Mouse (Mus musculus): Measurements from ENCODE around the gene Fgfr2. TPM values are rescaled to one million over a fixed set of nuclear protein-coding genes. Genes with fewer than 3 reads are reported as not detected.
"Not testable (repeated sequence)": the region's sequence is repeated elsewhere in the genome, so short reads cannot be mapped to it uniquely, and the experiment has no call there.

Fgfr2 gene
- polyA plus RNA-seq, 1 experiment from 2014 or later: 110 TPM

- no peak for TF ChIP-seq CTCF (IDR thresholded peaks at IDR 0.05)
- TF ChIP-seq EP300 (IDR thresholded peaks at IDR 0.05): no peak
- Histone ChIP-seq H3K27me3 (replicated peaks; ENCODE audit: insufficient read depth, low read length) (no peaks in the 10 kb centered on the region), H3K36me3 (ENCODE audit: insufficient read depth, low read length) (no peaks in the 10 kb centered on the region), H3K9ac (replicated peaks; ENCODE audit: low read depth) (no peak overlapping the region), H3K9me3 (ENCODE audit: low read length) (no peaks in the 10 kb centered on the region), H3K4me2 (replicated peaks; ENCODE audit: low read depth, low read length) (no peak overlapping the region), H3K27ac (ENCODE audit: low read length) (no peak overlapping the region), H3K4me1 (ENCODE audit: insufficient read depth, low read depth, low read length) (peaks cover 6% of the 10 kb centered on the region; the same call in 1 of the 2 replicates), H3K4me3 (ENCODE audit: low read depth, low read length) (no peak overlapping the region)
- ATAC-seq (no peak), DNase-seq (ENCODE audit: low spot score) (no peak)
- 79% methylated on average over 5 of the region's 8 CpGs for WGBS
These were observed 457.3 kb downstream of the Fgfr2 start for GRCm38 (mm10) chr7:132665664-132666382.

DNA sequence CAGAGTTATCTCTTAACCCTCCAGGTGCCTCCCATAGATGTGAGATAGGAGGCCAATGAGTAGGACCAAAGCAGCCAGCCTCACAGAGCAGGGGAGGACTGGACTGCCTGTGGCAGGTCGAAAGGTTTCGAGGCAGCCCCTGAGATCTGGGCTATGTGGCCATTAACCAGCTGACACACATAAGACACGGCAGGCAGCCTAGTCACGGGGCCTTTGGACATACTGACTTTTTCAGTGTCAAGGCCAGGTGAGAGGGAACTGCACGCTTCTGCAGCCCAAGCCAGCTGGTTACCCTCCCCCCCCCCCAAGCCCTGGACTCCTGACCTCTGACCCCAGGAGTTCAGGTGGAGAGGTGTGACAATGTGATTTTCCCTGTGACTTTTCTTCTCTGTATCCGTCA, 458.3 kb downstream of the Fgfr2 start:
- Histone ChIP-seq H3K36me3 (ENCODE audit: insufficient read depth, low read length) (no peaks in the 10 kb centered on the region), H3K9me3 (ENCODE audit: low read length) (no peaks in the 10 kb centered on the region), H3K27ac (ENCODE audit: low read length) (no peak overlapping the region), H3K4me3 (ENCODE audit: low read depth, low read length) (no peak overlapping the region), H3K4me1 (ENCODE audit: insufficient read depth, low read depth, low read length) (peaks cover 12% of the 10 kb centered on the region; the same call in 1 of the 2 replicates), H3K9ac (replicated peaks; ENCODE audit: low read depth) (no peak overlapping the region), H3K4me2 (replicated peaks; ENCODE audit: low read depth, low read length) (no peak overlapping the region), H3K27me3 (replicated peaks; ENCODE audit: insufficient read depth, low read length) (no peaks in the 10 kb centered on the region)
- ATAC-seq (no peak), DNase-seq (ENCODE audit: low spot score) (no peak)
- 89% methylated on average over 6 of the region's 6 CpGs for WGBS
- TF ChIP-seq CTCF (IDR thresholded peaks at IDR 0.05) (no peak), EP300 (IDR thresholded peaks at IDR 0.05) (no peak)

- H3K36me3 ChIP-seq (ENCODE audit: insufficient read depth, low read length); H3K4me3 ChIP-seq (ENCODE audit: low read depth, low read length); H3K4me2 ChIP-seq (replicated peaks; ENCODE audit: low read depth, low read length); H3K9me3 ChIP-seq (ENCODE audit: low read length); H3K9ac ChIP-seq (replicated peaks; ENCODE audit: low read depth); H3K27me3 ChIP-seq (replicated peaks; ENCODE audit: insufficient read depth, low read length): not testable (repeated sequence)
- Histone ChIP-seq H3K27ac (ENCODE audit: low read length) (peak overlapping the region; percentile 81), H3K4me1 (ENCODE audit: insufficient read depth, low read depth, low read length) (peaks cover 23% of the 10 kb centered on the region)
- WGBS: 49% methylated on average over 6 of the region's 6 CpGs
- TF ChIP-seq EP300 (IDR thresholded peaks at IDR 0.05): peak; percentile 51; the same call in 1 of the 2 replicates
- peak; percentile 82 for ATAC-seq
- peak; percentile 73 for DNase-seq (ENCODE audit: low spot score)
These were observed 460.3 kb downstream of the Fgfr2 start for GRCm38 (mm10) chr7:132662831-132663230.

- Histone ChIP-seq H3K36me3 (ENCODE audit: insufficient read depth, low read length) (no peaks in the 10 kb centered on the region), H3K4me3 (ENCODE audit: low read depth, low read length) (no peak overlapping the region), H3K9me3 (ENCODE audit: low read length) (no peaks in the 10 kb centered on the region), H3K4me2 (replicated peaks; ENCODE audit: low read depth, low read length) (no peak overlapping the region), H3K9ac (replicated peaks; ENCODE audit: low read depth) (no peak overlapping the region), H3K27ac (ENCODE audit: low read length) (peak overlapping the region; percentile 73; the same call in 1 of the 2 replicates), H3K27me3 (replicated peaks; ENCODE audit: insufficient read depth, low read length) (no peaks in the 10 kb centered on the region), H3K4me1 (ENCODE audit: insufficient read depth, low read depth, low read length) (peaks cover 35% of the 10 kb centered on the region)
- ATAC-seq (no peak), DNase-seq (ENCODE audit: low spot score) (no peak)
- TF ChIP-seq CTCF (IDR thresholded peaks at IDR 0.05) (no peak), EP300 (IDR thresholded peaks at IDR 0.05) (no peak)
- WGBS: 42% methylated on average over 7 of the region's 7 CpGs
These were observed 463.5 kb downstream of the Fgfr2 start for GRCm38 (mm10) chr7:132659633-132660032.

GRCm38 (mm10) chr7:132658688-132659087, 464.5 kb downstream of the Fgfr2 start:
- Histone ChIP-seq H3K4me3 (ENCODE audit: low read depth, low read length) (no peak overlapping the region), H3K9me3 (ENCODE audit: low read length) (no peaks in the 10 kb centered on the region), H3K27ac (ENCODE audit: low read length) (peak overlapping the region; percentile 73), H3K4me2 (replicated peaks; ENCODE audit: low read depth, low read length) (no peak overlapping the region), H3K9ac (replicated peaks; ENCODE audit: low read depth) (no peak overlapping the region), H3K4me1 (ENCODE audit: insufficient read depth, low read depth, low read length) (peaks cover 35% of the 10 kb centered on the region), H3K27me3 (replicated peaks; ENCODE audit: insufficient read depth, low read length) (no peaks in the 10 kb centered on the region), H3K36me3 (ENCODE audit: insufficient read depth, low read length) (no peaks in the 10 kb centered on the region)
- ATAC-seq (no peak), DNase-seq (ENCODE audit: low spot score) (no peak)
- TF ChIP-seq CTCF (IDR thresholded peaks at IDR 0.05) (no peak), EP300 (IDR thresholded peaks at IDR 0.05) (no peak)
- WGBS: 67% methylated on average over 5 of the region's 5 CpGs

DNA sequence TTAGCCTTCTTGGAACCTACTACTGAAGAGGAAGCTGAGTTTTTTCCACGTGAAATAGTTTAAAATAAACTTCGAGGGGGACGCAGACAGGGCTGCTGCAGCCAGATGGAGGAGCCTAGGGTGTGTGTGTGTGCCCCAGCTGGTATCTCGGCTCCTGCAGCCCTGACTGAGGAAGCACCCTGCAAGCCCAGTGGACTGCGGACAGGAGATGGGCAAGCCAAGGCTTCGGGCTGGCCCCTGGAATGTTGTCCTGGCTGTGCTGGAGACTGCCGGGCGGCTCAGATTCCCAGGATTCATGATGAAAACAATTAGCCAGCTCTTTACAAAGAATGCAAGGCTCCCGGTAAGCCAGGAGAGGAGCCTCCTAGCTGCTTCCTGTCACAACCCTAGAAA, 465.1 kb downstream of the Fgfr2 start:
- DNase-seq (ENCODE audit: low spot score): peak; percentile 47

More for the DNA sequence above, 465.1 kb downstream of the Fgfr2 start:
- TF ChIP-seq CTCF (IDR thresholded peaks at IDR 0.05) (no peak), EP300 (IDR thresholded peaks at IDR 0.05) (no peak)
- ATAC-seq: no peak
- Histone ChIP-seq H3K4me3 (ENCODE audit: low read depth, low read length) (no peak overlapping the region), H3K27me3 (replicated peaks; ENCODE audit: insufficient read depth, low read length) (no peaks in the 10 kb centered on the region), H3K9ac (replicated peaks; ENCODE audit: low read depth) (no peak overlapping the region), H3K4me1 (ENCODE audit: insufficient read depth, low read depth, low read length) (peaks cover 35% of the 10 kb centered on the region), H3K36me3 (ENCODE audit: insufficient read depth, low read length) (no peaks in the 10 kb centered on the region), H3K9me3 (ENCODE audit: low read length) (no peaks in the 10 kb centered on the region), H3K27ac (ENCODE audit: low read length) (peak overlapping the region; percentile 73), H3K4me2 (replicated peaks; ENCODE audit: low read depth, low read length) (no peak overlapping the region)
- 7% methylated on average over 9 of the region's 9 CpGs for WGBS
